Mouse (Mus musculus) erythroblast, embryonic 14.5 days (primary cell): ENCODE measurements at regions not wholly inside any gene's neighbourhood (a gene's known extent, or its start where the extent isn't known, plus 50 kb on each side); places are given as distances from the start of the nearest gene placed in this dataset.

Source experiments
- GATA1 ChIP-seq: IDR thresholded peaks from 2 replicates; pipeline ENCODE4 v1.6.1; 2012; ENCODE audit warnings: low read length, inconsistent platforms, mixed read lengths
- TAL1 ChIP-seq: IDR thresholded peaks from 3 replicates; pipeline ENCODE4 v1.6.1; 2012; ENCODE audit warnings: low read length, inconsistent platforms, mixed read lengths

DNA sequence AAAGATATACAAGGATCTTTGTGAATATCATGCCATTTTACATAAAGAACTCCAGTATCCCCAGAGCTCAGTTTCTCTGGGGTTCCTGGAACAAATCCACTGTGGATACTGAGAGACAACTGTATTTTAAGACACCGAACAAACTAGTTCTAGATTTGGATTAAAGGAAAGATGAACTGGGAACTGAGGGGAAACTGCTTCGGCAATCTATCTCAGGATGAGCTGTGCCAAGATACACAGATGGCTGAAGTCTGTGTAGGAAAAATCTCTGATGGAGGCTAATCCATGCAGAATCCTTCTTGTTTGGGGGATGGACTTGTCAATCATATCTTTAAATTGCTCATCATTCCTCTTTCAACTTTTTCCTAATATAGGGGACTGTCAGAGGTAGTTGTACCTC, 920.5 kb downstream of the Slc4a3 start:
- TF ChIP-seq TAL1 (no peak), GATA1 (no peak)
